Mouse (Mus musculus) liver, embryonic 14.5 days (tissue): ENCODE measurements around the gene Coro1c. TPM values are rescaled to one million over a fixed set of nuclear protein-coding genes. Genes with fewer than 3 reads are reported as not detected.

Experiments
- ATAC-seq: fragments of 200-750 bp; cut with Nextera tagmentation; 2 replicates; pipeline ENCODE4 v1.8.0; 2017; ENCODE audit warnings: moderate number of reproducible peaks, mild to moderate bottlenecking, moderate library complexity; ENCODE audit not compliant: insufficient read depth
- DNase-seq, 3 experiments: peaks; one replicate each; pipeline ENCODE4 v3.0.0-alpha.2; 2012 to 2013; ENCODE audit warnings: low read depth in 3 of 3, low spot score in 3 of 3
- H3K27ac ChIP-seq: fragments of 300-500 bp; sonication (generic); 2 replicates; pipeline ENCODE4 v1.5.1; 2014; ENCODE audit warnings: moderate library complexity, mild to moderate bottlenecking, control low read depth, inconsistent platforms
- H3K27me3 ChIP-seq: fragments of 300-500 bp; sonication (generic); 2 replicates; pipeline ENCODE4 v1.6.1; 2014; ENCODE audit warnings: mild to moderate bottlenecking, low read length, moderate library complexity; ENCODE audit not compliant: control insufficient read depth, insufficient read depth
- H3K36me3 ChIP-seq: fragments of 300-500 bp; sonication (generic); replicated peaks from 2 replicates; pipeline ENCODE4 v1.6.1; 2014; ENCODE audit warnings: low read depth; ENCODE audit not compliant: control insufficient read depth, insufficient read depth
- H3K4me1 ChIP-seq, 2 experiments: fragments of 200-500 bp in 1 of 2; fragments of 300-500 bp in 1 of 2; sonication (generic) in 1 of 2; replicated peaks; 2 replicates each; pipeline ENCODE4 v1.6.1; 2012 to 2014; ENCODE audit warnings: antibody characterized with exemption in 1 of 2, inconsistent platforms in 1 of 2, low read length in 1 of 2; ENCODE audit not compliant: control insufficient read depth in 2 of 2, insufficient read depth in 2 of 2
- H3K4me2 ChIP-seq: fragments of 300-500 bp; sonication (generic); 2 replicates; pipeline ENCODE4 v1.6.1; 2014; ENCODE audit warnings: low read depth, mild to moderate bottlenecking, control low read depth, moderate library complexity
- H3K4me3 ChIP-seq, 2 experiments: fragments of 200-500 bp in 1 of 2; fragments of 300-500 bp in 1 of 2; sonication (generic) in 1 of 2; 2 replicates each; pipeline ENCODE4 v1.5.1; 2012 to 2014; ENCODE audit warnings: low read depth in 2 of 2, low read length in 2 of 2, mild to moderate bottlenecking in 2 of 2, control low read depth in 1 of 2, inconsistent platforms in 1 of 2, moderate library complexity in 1 of 2; ENCODE audit not compliant: insufficient read depth in 1 of 2
- H3K9ac ChIP-seq: fragments of 300-500 bp; sonication (generic); replicated peaks from 2 replicates; pipeline ENCODE4 v1.6.1; 2014; ENCODE audit warnings: mild to moderate bottlenecking, control low read depth, moderate library complexity
- H3K9me3 ChIP-seq: fragments of 300-500 bp; sonication (generic); 2 replicates; pipeline ENCODE4 v1.6.1; 2016; ENCODE audit warnings: low read length, mixed read lengths; ENCODE audit not compliant: control insufficient read depth
- CTCF ChIP-seq: IDR thresholded peaks from 2 replicates; pipeline ENCODE4 v1.5.1; 2016; ENCODE audit warnings: antibody characterized with exemption, low read depth, control low read depth
- EP300 ChIP-seq: IDR thresholded peaks from 2 replicates; pipeline ENCODE4 v1.6.1; 2016; ENCODE audit warnings: antibody characterized with exemption, low read depth
- WGBS: fragments of 180-500 bp; shearing (Covaris S2); extraction: QIAGEN DNeasy Blood & Tissue Kit; methylation state at CpG from one replicate; pipeline ENCODE4 v1.1.7; 2014; ENCODE audit not compliant: insufficient replicate concordance; 5-methylcytosine and 5-hydroxymethylcytosine counted together
- polyA plus RNA-seq, 2 experiments: library from polyadenylated mRNA; depleted of rRNA in 1 of 2; stranded (reverse) in 1 of 2; unstranded in 1 of 2; fragments of >200 nt; fragmentation: Nextera tagmentation in 1 of 2; extraction: Ambion mirVana in 1 of 2; gene quantifications; 2 replicates each; pipeline versions ENCODE4 v1.2.1 to v1.2.3; 2012 to 2014

The Coro1c gene
- polyA plus RNA-seq, 2 experiments = 26.2 to 35.6 TPM

GRCm38 (mm10) chr5:113933889-113934288 lies 25.3 kb upstream of the Coro1c start:
- H3K4me2 ChIP-seq = no peak overlapping the region
- TF ChIP-seq CTCF (no peak), EP300 (no peak)
- DNase-seq (no peak), ATAC-seq (no peak)
- H3K9me3 ChIP-seq = no peaks in the 10 kb centered on the region
- no peaks in the 10 kb centered on the region for H3K36me3 ChIP-seq
- H3K27me3 ChIP-seq = no peaks in the 10 kb centered on the region
- no peak overlapping the region for H3K27ac ChIP-seq
- H3K9ac ChIP-seq = no peak overlapping the region
- no peak overlapping the region for H3K4me3 ChIP-seq
- peaks cover 0 to 23% of the 10 kb centered on the region in 2 experiments for H3K4me1 ChIP-seq
- WGBS = 36% methylated on average over 6 of the region's 6 CpGs

GRCm38 (mm10) chr5:113933480-113933879 lies 24.9 kb upstream of the Coro1c start:
- Histone ChIP-seq H3K27ac (no peak overlapping the region), H3K4me1 (peaks cover 0 to 23% of the 10 kb centered on the region in 2 experiments), H3K36me3 (no peaks in the 10 kb centered on the region), H3K9me3 (no peaks in the 10 kb centered on the region), H3K27me3 (no peaks in the 10 kb centered on the region), H3K4me2 (no peak overlapping the region), H3K9ac (no peak overlapping the region), H3K4me3 (no peak overlapping the region)
- no peak for DNase-seq
- ATAC-seq = no peak
- 68% methylated on average over 4 of the region's 4 CpGs for WGBS
- peak; percentile 56 for TF ChIP-seq CTCF
- TF ChIP-seq EP300 = no peak

- WGBS = 66% methylated on average over 3 of the region's 3 CpGs
- no peak for DNase-seq
These were observed 23.8 kb upstream of the Coro1c start for GRCm38 (mm10) chr5:113932310-113932709.

GRCm38 (mm10) chr5:113930648-113931609 lies 22.4 kb upstream of the Coro1c start:
- TF ChIP-seq EP300 = no peak
- no peak for TF ChIP-seq CTCF
- Histone ChIP-seq H3K9me3 (no peaks in the 10 kb centered on the region), H3K9ac (no peak overlapping the region), H3K4me1 (peaks cover 0 to 20% of the 10 kb centered on the region in 2 experiments), H3K4me2 (no peak overlapping the region), H3K4me3 (no peak overlapping the region), H3K27ac (no peak overlapping the region), H3K27me3 (no peaks in the 10 kb centered on the region), H3K36me3 (no peaks in the 10 kb centered on the region)
- ATAC-seq (no peak), DNase-seq (no peak)
- WGBS = 15% methylated on average over 18 of the region's 18 CpGs

More at GRCm38 (mm10) chr5:113932310-113932709, 23.8 kb upstream of the Coro1c start:
- TF ChIP-seq CTCF (no peak), EP300 (no peak)
- Histone ChIP-seq H3K27ac (no peak overlapping the region), H3K4me2 (no peak overlapping the region), H3K9me3 (no peaks in the 10 kb centered on the region), H3K9ac (no peak overlapping the region), H3K4me3 (no peak overlapping the region), H3K4me1 (peaks cover 0 to 20% of the 10 kb centered on the region in 2 experiments), H3K36me3 (no peaks in the 10 kb centered on the region), H3K27me3 (no peaks in the 10 kb centered on the region)
- ATAC-seq = no peak

- Histone ChIP-seq H3K4me1 (peaks cover 0 to 25% of the 10 kb centered on the region in 2 experiments), H3K4me3 (no peak overlapping the region), H3K4me2 (no peak overlapping the region), H3K9me3 (no peaks in the 10 kb centered on the region), H3K27ac (no peak overlapping the region), H3K9ac (no peak overlapping the region), H3K36me3 (no peaks in the 10 kb centered on the region), H3K27me3 (no peaks in the 10 kb centered on the region)
- ATAC-seq = no peak
- DNase-seq = no peak
- 32% methylated on average over 10 of the region's 10 CpGs for WGBS
- TF ChIP-seq CTCF = no peak
- TF ChIP-seq EP300 = no peak
These were observed 21.5 kb upstream of the Coro1c start for GRCm38 (mm10) chr5:113929950-113930647.
